Mouse (Mus musculus): Measurements from ENCODE around the gene Olfr1220.

Olfr1220 gene

DNA sequence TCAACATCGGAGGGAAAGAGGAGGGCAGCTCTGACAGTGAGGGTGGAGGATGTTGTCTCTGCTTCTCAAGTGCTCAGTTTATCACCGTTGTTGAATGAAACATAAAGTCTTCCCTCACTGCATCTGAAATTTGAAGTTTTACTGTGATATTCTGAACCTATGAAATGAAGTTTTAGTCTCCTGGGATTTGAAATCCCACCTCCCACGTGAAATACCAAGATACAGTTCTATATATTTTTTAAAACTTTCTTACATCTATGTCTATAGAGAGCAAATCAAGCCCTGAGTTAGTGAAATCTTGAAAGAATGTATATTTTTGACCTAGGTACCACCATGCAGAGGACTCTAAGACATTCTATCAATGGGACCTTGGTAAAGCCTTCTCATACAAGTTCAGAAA, at the start of gene Olfr1220:
Gene Olfr1220, minus strand, starts transcription at position 101 of the 400 bp plus-strand sequence.
- no peak for DNase-seq (ENCODE audit: low read depth)

DNA sequence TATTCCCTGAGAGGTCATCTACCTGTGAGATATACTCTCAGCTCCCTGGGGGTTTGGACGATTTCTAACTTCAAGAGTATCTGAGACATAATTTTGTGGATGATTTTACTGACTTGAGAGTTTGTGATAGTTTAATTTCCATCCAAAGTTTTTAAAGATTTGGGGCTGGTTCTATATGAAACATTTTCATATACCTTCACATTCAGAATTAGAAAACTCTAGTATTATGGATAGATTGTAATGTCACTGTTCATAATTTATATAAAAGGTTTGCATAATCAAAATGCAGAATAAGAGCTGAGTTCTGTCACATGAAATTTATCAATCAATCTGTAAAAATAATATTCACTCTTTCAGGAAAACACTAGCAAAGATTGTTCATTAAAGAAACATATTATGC, 44.8 kb upstream of the Olfr1220 start, which contains the start of gene Olfr1223:
Gene Olfr1223, minus strand, starts transcription at position 101 of the 400 bp plus-strand sequence.
- no peak for DNase-seq (ENCODE audit: low read depth)

DNA sequence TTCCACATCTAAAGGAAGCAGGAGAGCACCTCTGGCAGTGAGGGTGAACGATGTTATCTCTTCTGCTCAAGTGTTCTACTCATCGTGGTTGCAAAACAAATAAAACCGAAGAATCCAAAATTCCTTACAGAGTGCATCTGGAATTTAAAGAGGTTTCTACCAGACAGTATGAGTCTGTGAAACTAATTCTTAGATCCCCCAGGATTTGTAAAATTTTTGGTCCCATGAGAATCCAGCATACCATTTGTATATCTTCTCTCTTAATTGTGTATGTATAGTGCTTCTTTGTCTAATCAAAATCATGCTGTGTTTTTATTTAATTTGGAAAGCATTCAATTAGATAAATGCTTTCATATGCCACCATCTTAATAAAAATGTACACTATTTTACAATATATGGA, 26.3 kb upstream of the Olfr1220 start, which contains the start of gene Olfr1222:
Gene Olfr1222, minus strand, starts transcription at position 101 of the 400 bp plus-strand sequence.
- no peak for DNase-seq (ENCODE audit: low read depth)

DNA sequence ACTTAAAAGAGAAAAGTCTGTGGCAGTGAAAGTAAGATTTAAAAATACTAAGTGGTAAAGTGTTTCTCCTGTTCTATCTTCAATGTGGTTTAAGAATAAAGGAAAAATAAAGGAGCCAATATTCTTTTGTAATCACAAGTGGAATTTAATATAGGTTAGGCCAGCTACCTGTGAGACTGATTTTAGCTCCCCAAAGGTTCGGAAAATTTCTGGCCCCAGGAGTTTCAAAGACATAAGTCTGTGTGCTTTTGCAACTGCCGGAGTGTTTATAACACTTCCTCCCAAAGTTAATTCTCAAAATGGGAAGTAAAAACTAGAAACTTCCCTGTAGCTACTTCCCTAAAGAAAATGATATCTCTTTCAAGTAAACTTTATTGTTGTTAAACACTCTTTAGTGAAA, 10.5 kb upstream of the Olfr1220 start, which contains the start of gene Olfr1221:
Gene Olfr1221, minus strand, starts transcription at position 101 of the 400 bp plus-strand sequence.
- DNase-seq (ENCODE audit: low read depth) = no peak

DNA sequence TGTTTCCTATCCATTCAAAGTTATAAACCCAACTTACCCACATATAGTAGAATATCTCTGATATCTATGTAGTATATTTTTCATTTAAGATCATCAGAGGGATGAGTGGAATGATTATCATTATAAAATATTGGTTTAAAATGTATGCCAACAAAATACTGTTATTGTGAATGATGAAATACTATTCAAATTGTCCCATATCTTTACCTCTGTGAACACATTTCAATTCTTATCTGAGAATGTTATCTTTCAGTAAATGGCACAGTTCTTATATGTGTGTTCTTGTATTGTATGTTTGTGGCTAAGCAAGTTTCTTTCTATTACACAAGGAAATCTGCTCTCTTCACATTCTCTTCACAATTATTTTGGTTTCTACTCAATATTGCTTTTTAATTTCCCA, 984 bp downstream of the Olfr1220 start:
- DNase-seq (ENCODE audit: low read depth) = no peak

DNA sequence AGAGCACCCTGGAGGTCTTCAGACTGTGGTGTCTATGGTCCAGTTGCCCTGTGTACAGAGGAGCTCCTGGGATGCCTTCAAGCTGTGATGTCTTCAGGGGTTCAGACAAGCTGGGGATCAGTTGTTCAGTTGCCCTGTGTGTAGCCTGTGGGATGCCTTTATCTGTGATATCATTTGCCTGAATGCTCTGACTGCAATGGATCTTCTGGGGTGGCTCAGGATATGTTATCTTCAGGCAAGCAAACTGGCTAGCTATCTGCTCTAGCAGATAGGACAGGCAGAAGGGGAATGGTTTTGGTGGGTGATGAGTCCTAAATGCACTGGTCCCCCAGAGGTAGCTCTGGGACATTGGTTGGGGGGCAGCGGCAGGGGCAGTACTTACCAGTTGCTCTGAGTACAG, 12.8 kb downstream of the Olfr1220 start:
- no peak for DNase-seq (ENCODE audit: low read depth)

DNA sequence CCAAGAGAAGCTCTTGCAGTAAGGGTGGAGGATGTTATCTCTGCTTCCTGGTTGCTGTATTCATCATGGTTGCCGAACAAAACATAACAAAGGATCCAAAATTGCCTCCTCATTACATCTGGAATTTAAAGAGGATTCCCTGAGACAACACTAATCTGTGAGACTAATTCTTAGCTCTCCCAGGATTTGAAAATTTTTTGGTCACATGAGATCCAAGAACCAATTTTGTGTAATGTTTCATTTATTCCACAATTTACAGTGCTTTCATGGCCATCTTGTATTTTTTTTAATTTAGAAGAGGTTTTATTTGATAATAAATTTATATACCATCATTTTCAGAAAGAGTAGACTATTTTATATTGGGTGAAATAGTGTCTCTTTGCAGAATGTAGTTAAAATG, 23.2 kb downstream of the Olfr1220 start, which contains the start of gene Olfr1219:
Gene Olfr1219, minus strand, starts transcription at position 101 of the 400 bp plus-strand sequence.
- no peak for DNase-seq (ENCODE audit: low read depth)

DNA sequence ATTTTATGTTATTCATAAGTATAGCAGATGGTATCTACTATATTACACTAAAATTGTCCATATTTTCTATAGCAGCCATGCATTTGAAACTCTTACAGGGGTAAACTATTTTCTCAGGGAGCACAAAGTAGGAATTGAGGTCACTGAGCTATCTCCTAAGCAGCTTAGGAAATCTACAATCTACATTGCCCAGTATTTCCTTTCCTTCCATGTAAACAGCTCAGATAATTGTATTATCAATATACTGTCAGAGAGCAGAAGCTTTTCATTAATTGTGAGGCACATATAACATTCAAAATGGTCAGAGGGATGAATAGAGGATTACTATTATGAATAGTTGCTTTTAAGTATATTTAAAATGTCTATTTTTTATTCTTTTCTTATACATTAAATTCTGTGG, 25.1 kb downstream of the Olfr1220 start:
- no peak for DNase-seq (ENCODE audit: low read depth)

DNA sequence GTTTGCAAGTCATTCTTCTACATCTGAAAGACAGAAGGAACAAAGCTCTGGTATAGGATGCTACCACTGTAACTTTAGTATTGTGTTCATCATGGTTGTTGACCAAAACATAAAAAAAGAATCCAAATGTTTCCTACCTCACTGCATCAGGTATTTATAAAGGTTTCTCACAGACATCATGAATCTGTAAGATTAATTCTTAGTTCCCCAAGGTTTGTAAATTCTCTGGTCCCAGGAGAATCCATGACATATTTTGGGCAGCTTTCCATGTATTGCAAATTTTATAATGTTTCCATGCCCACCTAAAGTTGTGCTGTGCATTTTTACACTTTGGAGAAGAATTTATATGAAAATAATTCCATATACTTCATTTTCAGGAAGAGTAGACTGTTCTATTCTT, 45.5 kb downstream of the Olfr1220 start, which contains the start of gene Olfr1218:
Gene Olfr1218, minus strand, starts transcription at position 101 of the 400 bp plus-strand sequence.
- DNase-seq (ENCODE audit: low read depth) = no peak
